Mouse (Mus musculus): ENCODE results near the gene Creg2. TPM values are rescaled to one million over a fixed set of nuclear protein-coding genes. Genes with fewer than 3 reads are reported as not detected.
"Not testable (repeated sequence)": the region's sequence is repeated elsewhere in the genome, so short reads cannot be mapped to it uniquely, and the experiment has no call there.

The Creg2 gene
- polyA plus RNA-seq, 1 experiment from 2014 or later: 4.1 TPM

DNA sequence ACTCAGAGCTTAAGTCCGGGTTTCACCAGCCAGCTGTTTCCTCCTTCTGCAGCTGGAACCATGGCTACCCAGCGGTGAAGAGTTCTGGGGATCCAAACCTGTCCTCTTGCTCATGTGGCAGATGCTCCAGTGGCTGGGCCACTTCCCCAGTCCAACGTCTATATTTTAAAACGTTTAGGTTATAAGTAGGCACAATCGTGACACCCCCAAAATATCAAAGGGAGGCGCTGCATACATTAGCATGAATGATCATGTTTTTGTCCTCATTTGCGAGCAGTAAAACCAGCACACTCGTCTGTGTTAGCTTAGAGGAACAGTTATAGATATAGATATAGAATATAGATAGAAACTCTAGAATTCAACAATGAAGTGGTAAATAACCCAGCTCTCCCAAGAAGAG is 14.1 kb downstream of the Creg2 start:
- Histone ChIP-seq H3K79me2 (ENCODE audit: inconsistent target) (no peaks in the 10 kb centered on the region), H3K4me3 (ENCODE audit: inconsistent target) (no peak overlapping the region), H3K36me3 (ENCODE audit: inconsistent target) (no peaks in the 10 kb centered on the region), H3K27ac (peak overlapping the region; percentile 91)
- WGBS (ENCODE audit: missing documents): 46% methylated on average over 8 of the region's 8 CpGs

DNA sequence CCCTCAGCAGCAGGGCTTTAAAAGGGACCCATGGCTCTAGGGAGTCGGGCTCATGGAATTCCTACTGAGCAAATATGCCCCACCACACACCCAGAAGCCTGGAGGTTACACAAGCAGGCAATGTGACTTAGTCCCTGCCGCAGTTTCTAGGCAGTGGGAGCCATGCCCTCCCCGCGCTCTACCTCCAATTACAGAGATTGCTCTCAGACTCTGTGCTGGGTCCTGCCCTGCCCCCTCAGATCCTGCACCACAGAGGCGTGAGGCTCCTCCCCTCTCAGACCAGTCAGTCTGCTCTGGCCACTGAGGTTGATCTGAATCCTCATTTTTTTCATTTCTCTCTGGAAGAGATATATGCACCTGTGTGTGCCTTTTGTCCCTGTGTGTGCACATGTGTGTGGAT is 14.6 kb downstream of the Creg2 start:
- Histone ChIP-seq H3K4me3 (ENCODE audit: inconsistent target) (no peak overlapping the region), H3K27ac (peak overlapping the region; percentile 91), H3K79me2 (ENCODE audit: inconsistent target) (no peaks in the 10 kb centered on the region), H3K36me3 (ENCODE audit: inconsistent target) (no peaks in the 10 kb centered on the region)
- WGBS (ENCODE audit: missing documents): 17% methylated on average over 5 of the region's 5 CpGs

DNA sequence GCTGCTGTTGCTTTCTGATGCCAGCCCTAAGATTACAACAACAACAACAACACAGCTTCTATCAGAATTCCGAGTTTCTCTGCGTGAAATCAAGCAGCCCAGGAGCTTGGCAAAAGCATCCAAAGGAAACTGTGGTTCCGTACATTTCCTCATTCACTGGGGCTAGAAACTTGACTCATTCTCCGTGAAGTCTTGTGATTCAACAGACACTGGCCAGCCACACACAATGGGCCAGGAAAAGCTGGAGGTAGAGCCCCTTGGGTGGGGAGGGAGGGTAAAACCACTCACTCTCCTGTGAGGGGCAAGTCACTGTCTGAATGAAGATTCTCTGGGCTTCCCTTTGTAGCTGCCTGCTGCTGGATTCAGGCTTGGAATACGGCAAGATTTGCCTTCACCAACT is 15.1 kb downstream of the Creg2 start:
- Histone ChIP-seq H3K27ac (peak overlapping the region; percentile 91), H3K4me3 (ENCODE audit: inconsistent target) (no peak overlapping the region), H3K36me3 (ENCODE audit: inconsistent target) (no peaks in the 10 kb centered on the region), H3K79me2 (ENCODE audit: inconsistent target) (no peaks in the 10 kb centered on the region)
- 5% methylated on average over 5 of the region's 5 CpGs for WGBS (ENCODE audit: missing documents)

DNA sequence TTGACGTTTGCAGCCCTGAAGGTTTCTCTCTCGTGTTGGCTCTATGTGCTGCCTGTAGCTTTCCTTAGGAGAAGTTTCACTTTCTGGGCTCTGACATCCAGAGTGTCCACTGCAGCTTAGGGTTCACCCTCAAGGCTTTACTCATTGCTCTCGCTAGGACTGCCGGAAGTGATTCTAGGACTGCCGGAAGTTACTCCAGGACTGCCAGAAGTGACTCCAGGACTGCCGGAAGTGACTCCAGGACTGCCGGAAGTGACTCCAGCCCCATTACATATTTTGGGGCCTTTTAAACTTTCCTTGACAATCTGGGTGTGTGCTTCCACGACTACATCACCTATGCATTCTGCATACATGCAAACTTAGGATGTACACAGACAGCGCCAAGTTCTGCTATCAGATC is 22.7 kb downstream of the Creg2 start:
- H3K79me2 ChIP-seq (ENCODE audit: inconsistent target): no peaks in the 10 kb centered on the region
- no peak overlapping the region for H3K4me3 ChIP-seq (ENCODE audit: inconsistent target)
- no peaks in the 10 kb centered on the region for H3K36me3 ChIP-seq (ENCODE audit: inconsistent target)
- no peak overlapping the region for H3K27ac ChIP-seq
- WGBS (ENCODE audit: missing documents): 89% methylated on average over 9 of the region's 9 CpGs

DNA sequence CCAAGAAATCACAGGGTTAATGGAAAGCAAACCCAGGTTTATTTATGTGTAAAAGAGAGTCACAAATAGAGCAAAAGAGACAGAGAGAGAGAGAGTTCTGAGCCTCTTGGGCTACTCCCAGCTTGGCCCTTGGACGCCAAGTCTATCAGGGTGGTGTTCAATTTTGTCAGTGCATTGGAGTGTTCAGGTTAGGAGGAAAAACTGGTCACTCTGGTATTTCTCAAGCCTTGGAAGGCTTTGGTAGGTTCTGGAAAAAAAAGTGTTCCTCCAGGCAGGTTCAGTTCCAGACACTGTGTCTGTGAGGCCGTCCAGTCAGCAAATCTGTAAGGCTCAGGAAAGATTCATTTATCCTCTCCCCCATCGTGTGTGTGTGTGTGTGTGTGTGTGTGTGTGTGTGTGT is 25.8 kb downstream of the Creg2 start:
- Histone ChIP-seq H3K4me3 (ENCODE audit: inconsistent target) (no peak overlapping the region), H3K27ac (no peak overlapping the region), H3K79me2 (ENCODE audit: inconsistent target) (no peaks in the 10 kb centered on the region), H3K36me3 (ENCODE audit: inconsistent target) (no peaks in the 10 kb centered on the region)
- WGBS (ENCODE audit: missing documents): 80% methylated on average over 2 of the region's 3 CpGs

DNA sequence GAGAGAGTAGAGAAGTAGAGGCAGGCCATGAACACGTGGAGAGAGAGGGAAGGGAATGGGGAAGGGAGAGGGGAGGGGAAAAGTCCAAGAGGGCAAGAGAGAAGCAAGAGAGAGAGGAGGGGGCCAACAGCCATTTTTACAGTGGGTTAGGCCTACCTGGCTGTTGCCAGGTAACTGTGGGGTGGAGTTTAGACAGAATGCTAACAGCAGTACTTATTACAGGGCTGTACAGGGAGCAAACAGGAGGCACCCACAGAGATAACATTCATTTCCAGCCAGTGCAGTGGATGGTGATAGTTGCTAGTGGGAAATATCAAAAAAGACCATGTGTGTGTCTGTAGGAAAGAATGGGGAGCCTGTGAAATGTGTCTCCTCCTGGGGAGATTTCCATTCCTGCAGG is 27.5 kb downstream of the Creg2 start:
- WGBS (ENCODE audit: missing documents): 75% methylated on average over 1 of the region's 1 CpGs

DNA sequence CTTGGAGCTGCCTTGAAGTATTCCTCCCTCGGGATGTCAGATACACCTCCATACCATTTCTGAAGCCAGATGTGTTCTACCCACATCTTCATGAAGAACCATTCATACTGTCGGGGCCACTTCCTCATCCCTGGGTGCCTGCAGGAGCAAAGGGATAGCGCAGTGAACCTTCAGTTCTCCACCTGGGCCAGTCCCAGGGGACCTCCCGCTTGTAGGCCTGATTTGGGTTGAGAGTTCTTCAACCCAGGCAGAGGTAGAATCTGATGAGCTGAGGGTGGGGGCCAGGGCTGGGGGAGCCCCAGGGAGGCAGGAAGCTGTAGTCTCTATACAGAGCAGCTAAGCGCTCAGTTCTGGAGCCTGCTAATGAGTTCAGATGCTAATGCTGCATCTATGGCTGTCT is 28.2 kb downstream of the Creg2 start:
- Histone ChIP-seq H3K79me2 (ENCODE audit: inconsistent target) (no peaks in the 10 kb centered on the region), H3K36me3 (ENCODE audit: inconsistent target) (no peaks in the 10 kb centered on the region)
- 87% methylated on average over 5 of the region's 5 CpGs for WGBS (ENCODE audit: missing documents)

More for the DNA sequence above, 27.5 kb downstream of the Creg2 start:
- Histone ChIP-seq H3K79me2 (ENCODE audit: inconsistent target) (no peaks in the 10 kb centered on the region), H3K27ac (no peak overlapping the region), H3K36me3 (ENCODE audit: inconsistent target) (no peaks in the 10 kb centered on the region), H3K4me3 (ENCODE audit: inconsistent target) (no peak overlapping the region)

DNA sequence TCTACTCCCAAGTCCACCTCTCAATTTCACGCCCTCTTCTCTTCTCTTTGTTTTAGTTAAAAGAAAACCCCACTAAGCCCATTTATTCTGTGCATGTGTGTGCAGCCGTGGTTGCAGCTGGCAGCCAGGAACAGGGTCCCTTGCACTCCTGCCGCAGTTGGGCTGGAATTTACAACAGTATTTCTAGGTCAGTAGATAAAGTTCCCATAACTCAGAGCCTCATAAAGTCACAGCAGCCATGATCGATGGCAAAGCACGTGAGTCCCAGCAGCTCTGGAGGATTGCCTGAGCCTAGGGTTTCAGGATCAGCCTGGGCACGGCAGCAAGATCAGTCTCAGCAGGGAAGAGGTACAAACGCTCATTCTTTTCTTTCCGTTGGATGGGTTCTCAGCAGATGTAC is 32.8 kb downstream of the Creg2 start:
- H3K27ac ChIP-seq: no peak overlapping the region
- no peaks in the 10 kb centered on the region for H3K36me3 ChIP-seq (ENCODE audit: inconsistent target)
- no peak overlapping the region for H3K4me3 ChIP-seq (ENCODE audit: inconsistent target)
- WGBS (ENCODE audit: missing documents): 99% methylated on average over 7 of the region's 8 CpGs
- H3K79me2 ChIP-seq (ENCODE audit: inconsistent target): no peaks in the 10 kb centered on the region

More for the DNA sequence above, 28.2 kb downstream of the Creg2 start:
- Histone ChIP-seq H3K27ac (no peak overlapping the region), H3K4me3 (ENCODE audit: inconsistent target) (no peak overlapping the region)

DNA sequence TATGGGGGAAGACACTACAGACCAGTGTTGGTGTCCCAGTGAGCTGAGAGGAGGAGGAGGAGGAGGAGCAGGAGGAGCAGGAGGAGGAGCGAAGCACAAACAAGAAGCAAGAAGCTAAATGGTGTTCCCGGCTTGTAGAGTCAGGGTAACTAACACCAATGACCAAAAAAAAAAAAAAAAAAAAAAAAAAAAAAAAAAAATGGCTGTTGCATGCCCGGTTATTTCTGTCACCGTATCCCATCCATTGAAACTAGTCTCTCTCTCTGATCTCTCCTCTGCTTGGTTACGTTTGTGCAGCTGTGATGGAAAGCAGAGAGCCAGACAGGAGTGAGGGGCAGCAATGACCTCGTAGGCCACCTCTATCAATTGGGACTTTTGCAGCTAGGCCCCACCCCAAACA is 35.7 kb downstream of the Creg2 start:
- no peaks in the 10 kb centered on the region for H3K36me3 ChIP-seq (ENCODE audit: inconsistent target)
- no peaks in the 10 kb centered on the region for H3K79me2 ChIP-seq (ENCODE audit: inconsistent target)
- no peak overlapping the region for H3K27ac ChIP-seq
- 87% methylated on average over 5 of the region's 6 CpGs for WGBS (ENCODE audit: missing documents)
- no peak overlapping the region for H3K4me3 ChIP-seq (ENCODE audit: inconsistent target)

DNA sequence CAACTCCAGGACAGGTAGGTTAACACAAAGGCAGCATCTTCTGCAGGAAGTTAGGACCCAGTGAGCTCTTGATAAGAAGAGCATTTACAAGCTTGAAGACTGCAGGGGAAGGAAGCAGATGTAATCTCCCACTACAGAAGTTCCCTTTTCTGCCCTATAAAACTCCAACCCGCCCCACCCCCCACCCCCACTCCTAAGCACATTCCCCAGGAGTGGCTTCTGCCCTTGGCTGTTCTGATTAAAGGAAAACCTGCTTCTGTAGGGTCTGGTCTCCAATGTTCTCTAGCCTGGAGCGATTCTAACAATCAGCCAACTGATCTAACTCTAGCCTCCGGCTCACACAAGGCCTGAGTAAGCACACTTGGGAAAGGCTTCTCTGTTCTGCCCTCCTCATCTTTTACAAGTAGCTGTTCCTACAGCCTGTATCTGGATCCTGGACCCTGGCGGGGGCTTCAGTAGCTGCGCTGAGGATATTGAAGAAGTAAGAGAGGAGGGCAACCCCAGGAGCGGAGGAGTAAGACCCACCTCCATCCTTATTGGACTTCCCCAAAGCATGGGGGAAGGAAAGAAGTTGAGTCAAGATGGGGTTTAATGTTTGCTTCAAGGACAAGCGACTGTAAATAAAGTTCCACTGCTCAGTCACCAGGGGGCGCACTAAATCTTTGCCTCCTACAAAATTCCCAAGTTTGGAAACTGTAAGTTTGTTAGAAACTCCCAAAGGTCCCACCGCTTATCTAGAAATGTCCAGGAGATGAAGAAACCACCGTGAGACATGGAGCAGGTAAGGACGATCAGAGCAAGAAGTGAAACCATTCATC is 36.6 kb downstream of the Creg2 start:
- H3K4me3 ChIP-seq (ENCODE audit: inconsistent target): peak overlapping the region; percentile 23
- no peaks in the 10 kb centered on the region for H3K79me2 ChIP-seq (ENCODE audit: inconsistent target)
- H3K27ac ChIP-seq: peak overlapping the region; percentile 95
- H3K36me3 ChIP-seq (ENCODE audit: inconsistent target): no peaks in the 10 kb centered on the region
- WGBS (ENCODE audit: missing documents): 4% methylated on average over 11 of the region's 11 CpGs

DNA sequence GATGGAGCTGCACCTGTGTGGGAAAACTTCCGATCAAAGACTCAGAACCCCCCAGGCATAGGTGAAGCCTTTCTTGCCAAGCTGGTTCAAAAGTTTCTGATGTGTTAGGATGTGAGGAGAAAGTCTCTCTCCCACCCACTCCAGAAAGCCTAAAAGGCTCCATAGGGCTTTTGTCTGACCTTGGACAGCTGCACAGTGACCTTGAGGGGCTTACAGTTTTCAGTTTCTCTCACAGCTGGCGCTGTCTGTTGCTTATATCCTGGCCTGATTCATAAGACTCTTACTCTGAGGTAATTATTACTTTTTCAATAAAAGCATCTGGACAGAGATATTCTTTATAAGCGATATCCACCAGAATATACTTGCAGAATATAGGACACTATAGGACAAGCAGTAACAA is 38.2 kb downstream of the Creg2 start:
- H3K36me3 ChIP-seq (ENCODE audit: inconsistent target): no peaks in the 10 kb centered on the region
- H3K79me2 ChIP-seq (ENCODE audit: inconsistent target): no peaks in the 10 kb centered on the region
- H3K4me3 ChIP-seq (ENCODE audit: inconsistent target): no peak overlapping the region
- WGBS (ENCODE audit: missing documents): 97% methylated on average over 3 of the region's 3 CpGs
- no peak overlapping the region for H3K27ac ChIP-seq

DNA sequence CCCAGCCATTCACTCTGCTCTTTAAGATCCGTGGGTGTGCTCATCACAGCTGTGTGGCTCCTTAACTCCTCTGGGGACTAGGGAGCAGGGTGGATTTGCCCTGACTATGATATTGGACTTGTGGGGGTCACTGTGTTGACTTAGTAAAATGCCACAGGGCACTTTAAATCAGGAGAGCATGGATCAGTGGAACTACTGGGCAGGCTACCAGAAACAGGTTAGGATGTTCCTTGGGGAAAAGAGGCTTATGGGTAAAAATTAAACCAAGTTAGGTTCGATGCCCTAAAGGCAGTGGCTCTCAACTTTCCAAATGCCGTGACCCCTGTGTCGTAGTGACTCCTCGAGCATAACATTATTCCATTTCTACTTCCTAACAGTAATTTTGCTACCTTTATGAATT is 38.8 kb downstream of the Creg2 start:
- no peak overlapping the region for H3K4me3 ChIP-seq (ENCODE audit: inconsistent target)
- H3K36me3 ChIP-seq (ENCODE audit: inconsistent target): no peaks in the 10 kb centered on the region
- H3K27ac ChIP-seq: no peak overlapping the region
- 96% methylated on average over 5 of the region's 5 CpGs for WGBS (ENCODE audit: missing documents)
- no peaks in the 10 kb centered on the region for H3K79me2 ChIP-seq (ENCODE audit: inconsistent target)

DNA sequence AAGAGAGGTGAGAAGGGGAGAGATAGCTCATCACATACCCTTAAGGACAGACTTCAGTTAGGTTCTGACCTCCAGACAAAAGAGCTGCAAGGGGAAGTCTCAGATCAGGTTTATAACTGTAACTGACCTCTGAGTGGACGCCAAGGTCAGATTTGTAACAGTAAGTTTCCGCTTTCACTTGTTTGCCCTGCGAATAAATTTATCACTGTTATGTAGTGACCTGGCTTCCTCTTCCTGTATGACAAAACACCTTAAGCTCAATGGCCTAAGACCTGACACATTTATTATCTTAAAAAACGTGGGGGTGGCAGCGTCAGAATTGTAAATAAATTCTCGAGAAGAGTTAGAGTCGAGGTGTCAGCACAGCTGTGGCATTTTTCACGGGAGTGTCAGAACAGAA is 42.7 kb downstream of the Creg2 start:
- Histone ChIP-seq H3K79me2 (ENCODE audit: inconsistent target) (no peaks in the 10 kb centered on the region), H3K4me3 (ENCODE audit: inconsistent target) (no peak overlapping the region), H3K27ac (no peak overlapping the region), H3K36me3 (ENCODE audit: inconsistent target) (no peaks in the 10 kb centered on the region)
- whole genome bisulfite sequencing (ENCODE audit: missing documents): 21% methylated on average over 8 of the region's 8 CpGs

DNA sequence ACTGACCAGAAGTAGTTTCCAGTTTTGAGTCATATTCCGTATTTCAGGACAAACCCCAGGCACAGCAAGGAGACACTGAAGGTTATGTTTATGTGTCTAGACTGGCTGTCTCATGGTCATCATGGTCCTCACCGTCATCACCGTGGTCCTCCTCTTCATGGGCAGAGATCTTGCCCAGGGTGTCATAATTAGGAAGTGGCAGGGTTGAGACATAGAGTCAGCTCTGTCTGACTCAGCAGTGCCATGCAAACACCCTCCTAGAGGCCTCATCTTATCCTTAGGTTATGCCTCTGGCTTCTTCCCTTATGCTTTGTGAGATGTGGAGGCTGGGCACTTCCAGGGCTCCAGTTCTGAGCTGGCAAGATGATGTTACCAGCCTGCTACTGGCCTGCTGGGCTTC is 48.8 kb downstream of the Creg2 start:
- no peaks in the 10 kb centered on the region for H3K36me3 ChIP-seq (ENCODE audit: inconsistent target)
- no peaks in the 10 kb centered on the region for H3K79me2 ChIP-seq (ENCODE audit: inconsistent target)
- 42% methylated on average over 3 of the region's 3 CpGs for WGBS (ENCODE audit: missing documents)
- H3K27ac ChIP-seq: peak overlapping the region; percentile 61
- H3K4me3 ChIP-seq (ENCODE audit: inconsistent target): no peak overlapping the region

DNA sequence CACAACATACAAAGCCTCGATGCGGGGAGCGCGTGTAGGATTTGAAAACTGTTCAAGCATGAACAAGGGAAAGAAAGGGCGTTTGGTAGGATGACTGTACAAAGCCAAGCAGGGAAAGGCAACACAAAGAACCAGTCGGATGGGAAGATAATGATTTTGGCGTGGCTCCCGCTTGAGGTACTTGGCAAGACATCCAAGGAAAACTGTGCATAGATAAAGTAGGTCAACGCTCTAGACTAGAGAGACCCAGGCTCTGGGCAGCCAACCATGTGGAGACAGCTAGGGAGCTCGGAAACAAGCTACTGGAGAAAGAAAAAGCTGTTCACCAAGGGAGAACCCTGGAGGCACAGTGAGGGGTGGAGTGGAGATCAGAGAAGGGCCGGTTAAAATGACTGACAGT is 52.5 kb downstream of the Creg2 start:
- no peaks in the 10 kb centered on the region for H3K36me3 ChIP-seq (ENCODE audit: inconsistent target)
- H3K4me3 ChIP-seq (ENCODE audit: inconsistent target): no peak overlapping the region
- no peaks in the 10 kb centered on the region for H3K79me2 ChIP-seq (ENCODE audit: inconsistent target)
- WGBS (ENCODE audit: missing documents): 95% methylated on average over 11 of the region's 11 CpGs
- no peak overlapping the region for H3K27ac ChIP-seq

DNA sequence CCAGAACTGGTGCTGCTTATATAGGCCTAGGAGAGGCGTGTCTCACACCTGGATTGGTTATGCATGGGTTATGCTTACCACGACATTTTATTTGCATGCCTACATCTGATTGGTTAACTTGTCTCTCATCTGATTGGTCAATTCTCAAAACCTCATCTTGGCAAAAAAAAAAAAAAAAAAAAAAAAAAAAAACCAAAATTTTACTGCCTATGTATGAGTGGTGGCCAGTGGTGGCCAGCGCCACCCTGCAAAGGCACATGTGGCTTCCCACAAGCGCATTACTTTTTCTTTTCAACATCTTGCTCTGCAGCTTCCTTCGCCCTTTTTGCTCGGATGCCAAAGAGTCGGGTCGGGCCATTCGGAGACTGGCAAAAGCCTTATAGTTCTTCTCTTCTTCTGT is 54.1 kb downstream of the Creg2 start:
- 90% methylated on average over 5 of the region's 9 CpGs for WGBS (ENCODE audit: missing documents)
- H3K36me3 ChIP-seq (ENCODE audit: inconsistent target); H3K27ac ChIP-seq; H3K79me2 ChIP-seq (ENCODE audit: inconsistent target); H3K4me3 ChIP-seq (ENCODE audit: inconsistent target): not testable (repeated sequence)

All from macrophage (primary cell).